Mouse (Mus musculus): ENCODE data around the gene Aspdh. TPM values are rescaled to one million over a fixed set of nuclear protein-coding genes. Genes with fewer than 3 reads are reported as not detected.

Aspdh gene
- polyA plus RNA-seq, 1 experiment = not detected

DNA sequence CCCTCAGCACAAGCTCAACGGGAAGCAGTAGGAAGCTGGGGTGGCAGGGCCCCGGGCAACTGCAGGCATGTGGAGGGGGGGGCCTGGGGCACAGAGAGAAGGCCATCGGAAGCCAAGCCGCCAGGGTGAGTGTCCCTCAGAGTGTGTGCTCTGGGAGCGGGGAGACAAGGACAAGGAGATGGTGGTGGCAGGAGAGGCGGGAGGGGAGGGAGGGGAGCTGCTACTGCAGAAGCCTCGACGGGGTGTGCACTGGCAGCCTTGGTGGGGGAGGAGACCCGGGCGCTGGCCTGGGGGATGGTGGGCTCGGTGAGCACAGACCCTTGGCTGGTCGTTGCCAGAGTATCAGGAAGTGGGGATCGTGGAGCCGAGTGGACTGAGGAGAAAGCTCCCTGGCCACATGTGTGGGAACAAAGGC is 22.8 kb upstream of the Aspdh start:
- no peak for TF ChIP-seq GATA1 (IDR thresholded peaks at IDR 0.05; ENCODE audit: low read length)

DNA sequence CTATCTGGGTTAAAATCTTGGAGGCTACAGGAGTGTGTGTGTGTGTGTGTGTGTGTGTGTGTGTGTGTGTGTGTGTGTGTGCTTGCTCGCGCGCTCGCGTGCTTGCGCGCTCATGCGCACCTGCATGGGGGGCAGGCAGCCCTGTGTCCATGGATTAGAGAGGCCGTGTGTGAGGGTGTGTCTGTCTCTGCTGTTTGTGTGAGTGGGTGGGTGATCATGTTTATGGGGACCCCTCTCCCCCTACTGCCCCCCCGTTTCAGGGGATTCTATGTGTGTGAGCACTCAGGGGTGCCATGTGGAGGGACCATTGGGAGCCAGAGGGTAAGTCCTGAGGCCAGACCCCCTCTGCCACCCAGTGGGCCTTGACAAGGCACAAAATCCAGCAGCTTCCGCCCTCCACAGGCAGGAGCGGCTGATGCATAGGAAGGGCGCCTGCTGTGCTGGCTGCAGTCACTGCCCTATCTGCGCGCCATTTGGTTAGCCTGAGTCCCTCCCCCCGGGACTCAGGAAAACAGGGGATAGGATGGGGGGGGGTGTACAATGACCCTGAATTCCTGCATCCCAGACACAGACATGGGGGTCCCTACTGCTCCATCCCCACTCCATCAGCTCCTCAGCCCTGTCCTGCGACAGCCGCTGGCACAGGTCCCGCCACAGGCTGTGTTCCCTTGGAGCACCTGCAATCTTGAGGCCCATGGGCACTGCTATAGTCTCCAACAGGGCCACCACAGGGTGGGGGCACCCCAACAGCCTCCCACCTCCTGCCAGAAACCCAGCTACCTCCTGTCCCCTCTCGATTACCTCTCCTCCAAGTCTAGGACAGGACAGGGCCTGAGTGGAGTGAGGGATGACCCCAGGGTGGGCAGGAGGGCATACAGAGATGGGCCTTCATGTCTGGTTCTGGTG is 21.7 kb upstream of the Aspdh start:
- no peak for TF ChIP-seq GATA1 (IDR thresholded peaks at IDR 0.05; ENCODE audit: low read length)

DNA sequence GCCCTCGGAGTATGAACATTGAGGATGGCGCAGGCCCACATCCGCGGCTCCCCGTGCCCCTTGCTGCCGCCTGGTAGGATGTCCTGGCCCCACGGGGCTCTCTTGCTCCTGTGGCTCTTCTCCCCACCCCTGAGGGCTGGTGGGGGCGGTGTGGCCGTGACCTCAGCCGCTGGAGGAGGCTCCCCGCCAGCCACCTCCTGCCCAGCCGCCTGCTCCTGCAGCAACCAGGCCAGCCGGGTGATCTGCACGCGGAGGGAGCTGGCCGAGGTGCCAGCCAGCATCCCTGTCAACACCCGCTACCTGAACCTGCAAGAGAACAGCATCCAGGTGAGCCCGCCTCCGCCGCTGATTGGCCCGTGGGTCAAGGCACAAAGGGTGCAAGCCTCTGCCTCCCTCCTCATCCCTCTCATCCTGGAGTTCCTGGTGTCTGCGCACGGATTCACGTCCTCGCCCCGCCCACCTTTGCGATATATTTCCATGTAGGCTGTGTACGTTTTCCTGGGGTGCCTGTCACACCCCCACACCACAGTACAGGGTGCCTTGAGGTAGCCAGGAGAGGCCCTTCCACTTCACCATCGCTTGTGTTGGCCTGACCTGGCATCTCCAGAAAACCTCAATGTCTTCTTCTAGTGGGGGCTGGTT is 20.2 kb upstream of the Aspdh start:
- TF ChIP-seq GATA1 (IDR thresholded peaks at IDR 0.05; ENCODE audit: low read length) = no peak

DNA sequence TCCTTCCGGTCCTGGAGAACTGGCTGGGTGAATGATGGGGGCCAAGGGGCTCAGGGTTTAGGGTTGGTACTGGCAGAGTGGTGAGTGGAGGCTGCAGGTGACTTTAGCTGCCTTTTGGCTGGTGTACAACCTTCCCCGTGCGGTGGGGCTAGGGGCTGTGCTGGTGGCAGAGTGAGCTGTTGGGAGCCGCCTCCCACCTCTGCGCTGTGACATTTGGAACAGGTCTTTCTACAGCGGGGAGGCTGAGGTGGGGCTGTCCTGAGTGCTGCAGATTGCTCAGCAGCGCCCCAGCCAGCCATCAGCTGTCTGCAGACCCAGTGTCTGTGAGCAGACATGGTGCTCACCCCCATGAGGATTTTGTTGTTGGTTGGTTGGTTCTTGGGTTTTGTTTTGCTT is 19.7 kb upstream of the Aspdh start:
- no peak for TF ChIP-seq GATA1 (IDR thresholded peaks at IDR 0.05; ENCODE audit: low read length)

DNA sequence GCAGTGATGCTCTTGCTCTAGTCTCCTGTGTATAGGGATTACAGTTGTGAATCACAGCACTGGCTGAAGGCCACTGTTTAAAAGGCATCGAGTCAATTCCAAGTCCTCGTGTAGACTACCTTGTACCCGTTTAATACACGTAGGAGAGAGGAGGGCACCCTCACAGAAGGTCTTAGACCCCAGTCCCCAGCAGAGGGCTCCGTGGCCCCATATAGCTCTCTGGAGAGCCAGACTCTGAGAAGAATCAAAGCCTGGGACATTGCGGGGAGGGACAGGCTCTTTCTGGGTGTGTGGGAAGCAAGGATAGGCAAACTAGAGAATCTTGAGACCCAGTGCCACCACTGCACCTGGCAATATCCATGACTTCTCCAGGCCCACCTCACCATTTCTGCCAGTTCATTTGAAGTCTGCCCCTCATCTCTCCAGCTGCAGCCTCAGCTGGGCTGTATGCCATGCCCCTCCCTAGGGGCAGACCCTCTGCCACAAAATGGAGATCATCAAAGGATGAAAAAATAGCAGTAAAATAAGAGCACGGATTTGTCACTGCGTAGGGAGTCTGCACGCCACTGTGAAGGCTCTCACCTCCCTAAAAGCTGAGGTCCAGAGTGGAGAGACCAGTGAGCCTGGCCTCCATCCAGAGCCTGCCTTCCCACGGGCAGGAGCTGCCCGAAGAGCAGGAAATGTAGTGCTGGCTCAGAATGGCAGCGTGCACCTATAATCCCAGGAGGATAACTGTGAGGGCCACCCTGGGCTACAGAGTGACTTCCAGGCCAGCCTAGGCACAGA is 18.9 kb upstream of the Aspdh start:
- no peak for TF ChIP-seq GATA1 (IDR thresholded peaks at IDR 0.05; ENCODE audit: low read length)

DNA sequence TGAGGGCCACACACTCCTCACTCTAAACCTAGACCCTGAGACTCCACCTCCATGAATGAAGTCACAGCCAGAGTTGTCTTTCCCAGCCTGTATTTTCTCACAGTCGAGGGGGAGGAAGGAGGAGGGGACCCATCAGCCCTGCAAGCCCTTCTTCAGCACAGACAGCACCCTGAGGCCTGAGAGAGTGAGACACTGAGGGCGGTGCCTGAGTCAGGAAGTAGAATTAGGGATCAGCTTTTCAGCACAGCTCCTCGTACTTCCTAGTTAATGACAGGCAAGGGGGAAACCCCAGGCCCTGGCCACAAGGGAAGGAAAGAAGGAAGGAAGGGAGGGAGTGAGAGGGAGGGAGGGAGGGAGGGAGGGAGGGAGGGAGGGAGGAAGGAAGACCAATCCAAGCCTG is 11.9 kb upstream of the Aspdh start:
- TF ChIP-seq GATA1 (IDR thresholded peaks at IDR 0.05; ENCODE audit: low read length) = no peak

DNA sequence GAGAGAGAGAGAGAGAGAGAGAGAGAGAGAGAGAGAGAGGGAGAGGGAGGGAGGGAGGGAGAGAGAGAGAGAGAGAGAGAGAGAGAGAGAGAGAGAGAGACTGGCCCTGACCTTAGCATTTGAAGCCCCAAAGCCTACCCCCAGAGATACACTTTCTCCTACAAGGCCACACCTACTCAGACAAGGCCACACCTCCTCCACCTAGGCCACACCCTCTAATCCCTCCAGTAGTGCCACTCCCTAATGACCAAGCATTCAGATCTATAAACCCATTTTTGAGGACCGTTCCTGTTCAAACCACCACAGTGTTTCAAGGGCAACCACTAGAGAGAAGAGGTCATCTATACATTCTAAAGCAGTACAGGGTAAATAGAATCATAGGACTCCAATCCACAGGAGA is 8.9 kb upstream of the Aspdh start:
- no peak for TF ChIP-seq GATA1 (IDR thresholded peaks at IDR 0.05; ENCODE audit: low read length)

DNA sequence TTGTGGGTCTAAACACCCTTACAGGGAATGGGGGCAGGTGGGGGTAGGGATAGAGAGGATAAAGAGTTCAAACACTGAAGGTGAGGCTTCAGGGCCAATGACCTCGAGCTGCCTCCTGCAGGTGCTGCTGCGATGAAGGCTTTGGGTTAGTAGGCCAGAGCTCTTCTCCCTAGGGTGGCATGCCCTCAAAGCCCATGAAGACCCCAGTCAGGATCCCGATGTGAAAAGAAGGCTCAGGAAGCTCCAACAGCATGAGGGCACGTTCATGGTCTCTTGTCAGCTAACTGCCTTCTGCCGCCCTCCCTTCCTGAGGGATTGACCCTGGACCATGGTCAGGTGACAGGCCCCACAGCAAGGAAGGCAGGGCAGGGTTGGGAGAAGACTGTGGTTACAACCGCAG is 5.1 kb upstream of the Aspdh start:
- no peak for TF ChIP-seq GATA1 (IDR thresholded peaks at IDR 0.05; ENCODE audit: low read length)

DNA sequence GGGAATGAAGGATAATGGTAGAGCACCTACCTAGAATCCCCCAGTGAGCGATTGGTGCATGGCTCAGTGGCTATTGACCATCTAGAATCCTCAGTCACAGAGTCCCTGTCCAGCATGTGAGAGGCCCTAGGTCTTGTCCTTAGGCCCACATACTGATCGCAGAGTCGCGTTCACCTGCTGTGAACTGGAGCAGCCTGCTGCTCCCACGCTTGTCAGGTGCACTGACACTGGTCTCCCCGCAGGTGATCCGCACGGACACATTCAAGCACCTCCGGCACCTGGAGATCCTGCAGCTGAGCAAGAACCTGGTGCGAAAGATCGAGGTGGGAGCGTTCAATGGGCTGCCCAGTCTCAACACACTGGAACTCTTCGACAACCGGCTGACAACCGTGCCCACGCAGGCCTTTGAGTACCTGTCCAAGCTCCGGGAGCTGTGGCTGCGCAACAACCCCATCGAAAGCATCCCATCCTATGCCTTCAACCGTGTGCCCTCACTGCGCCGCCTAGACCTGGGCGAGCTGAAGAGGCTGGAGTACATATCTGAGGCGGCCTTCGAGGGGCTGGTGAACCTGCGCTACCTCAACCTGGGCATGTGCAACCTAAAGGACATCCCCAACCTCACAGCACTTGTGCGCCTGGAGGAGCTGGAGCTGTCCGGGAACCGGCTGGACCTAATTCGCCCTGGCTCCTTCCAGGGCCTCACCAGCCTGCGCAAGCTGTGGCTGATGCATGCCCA is 4.3 kb upstream of the Aspdh start:
- TF ChIP-seq GATA1 (IDR thresholded peaks at IDR 0.05; ENCODE audit: low read length) = no peak

DNA sequence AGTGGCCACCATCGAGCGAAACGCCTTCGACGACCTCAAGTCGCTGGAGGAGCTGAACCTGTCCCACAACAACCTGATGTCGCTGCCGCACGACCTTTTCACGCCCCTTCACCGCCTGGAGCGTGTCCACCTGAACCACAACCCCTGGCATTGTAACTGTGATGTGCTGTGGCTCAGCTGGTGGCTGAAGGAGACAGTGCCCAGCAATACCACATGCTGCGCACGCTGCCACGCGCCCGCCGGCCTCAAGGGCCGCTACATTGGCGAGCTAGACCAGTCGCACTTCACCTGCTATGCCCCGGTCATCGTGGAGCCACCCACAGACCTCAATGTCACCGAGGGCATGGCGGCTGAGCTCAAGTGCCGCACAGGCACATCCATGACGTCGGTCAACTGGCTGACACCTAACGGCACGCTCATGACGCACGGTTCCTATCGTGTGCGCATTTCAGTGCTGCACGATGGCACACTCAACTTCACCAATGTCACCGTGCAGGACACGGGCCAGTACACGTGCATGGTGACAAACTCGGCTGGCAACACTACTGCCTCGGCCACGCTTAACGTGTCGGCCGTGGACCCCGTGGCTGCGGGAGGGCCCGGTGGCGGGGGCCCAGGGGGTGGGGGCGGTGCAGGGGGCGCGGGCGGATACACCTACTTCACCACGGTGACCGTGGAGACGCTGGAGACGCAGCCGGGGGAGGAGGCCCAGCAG is 3.5 kb upstream of the Aspdh start:
- no peak for TF ChIP-seq GATA1 (IDR thresholded peaks at IDR 0.05; ENCODE audit: low read length)

DNA sequence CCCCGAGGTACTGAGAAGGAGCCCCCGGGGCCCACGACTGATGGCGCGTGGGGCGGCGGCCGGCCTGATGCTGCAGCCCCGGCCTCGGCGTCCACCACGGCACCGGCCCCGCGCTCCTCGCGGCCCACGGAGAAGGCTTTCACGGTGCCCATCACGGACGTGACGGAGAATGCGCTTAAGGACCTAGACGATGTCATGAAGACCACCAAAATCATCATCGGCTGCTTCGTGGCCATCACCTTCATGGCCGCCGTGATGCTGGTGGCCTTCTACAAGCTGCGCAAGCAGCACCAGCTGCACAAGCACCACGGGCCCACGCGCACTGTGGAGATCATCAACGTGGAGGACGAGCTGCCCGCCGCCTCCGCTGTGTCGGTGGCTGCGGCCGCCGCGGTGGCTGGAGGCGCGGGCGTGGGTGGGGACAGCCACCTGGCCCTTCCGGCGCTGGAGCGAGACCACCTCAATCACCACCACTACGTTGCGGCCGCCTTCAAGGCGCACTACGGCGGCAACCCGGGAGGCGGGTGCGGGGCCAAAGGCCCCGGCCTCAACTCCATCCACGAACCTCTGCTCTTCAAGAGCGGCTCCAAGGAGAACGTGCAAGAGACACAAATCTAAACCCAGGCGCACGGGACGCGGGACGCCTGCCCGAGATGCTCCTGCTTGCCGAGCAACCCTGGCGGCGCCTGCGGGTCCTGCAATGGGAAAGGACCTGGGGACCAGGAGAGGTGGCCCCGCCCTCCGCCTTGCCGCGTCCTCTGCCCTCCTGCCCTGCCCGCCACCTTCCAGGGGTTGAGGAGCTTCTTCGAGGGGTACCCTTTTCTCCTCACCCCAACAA is 2.8 kb upstream of the Aspdh start:
- TF ChIP-seq GATA1 (IDR thresholded peaks at IDR 0.05; ENCODE audit: low read length) = no peak

DNA sequence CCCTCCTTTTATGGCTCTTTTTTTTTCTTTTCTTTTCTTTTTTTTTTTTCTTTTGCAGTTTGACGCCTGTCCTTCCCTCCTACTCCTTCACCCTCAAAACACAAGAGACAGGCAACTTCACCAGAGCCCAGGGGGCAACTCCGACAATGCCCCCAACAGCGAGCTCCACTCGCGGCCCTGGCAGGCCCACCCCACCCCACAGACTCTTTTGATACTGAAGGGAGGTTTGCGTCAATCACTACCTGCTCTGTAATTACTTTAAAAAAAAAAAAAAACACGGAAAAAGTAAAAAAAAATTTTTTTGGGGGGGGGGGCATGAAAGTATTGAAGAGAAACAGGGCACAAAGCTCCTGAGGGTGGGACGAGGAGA is 2.1 kb upstream of the Aspdh start:
- TF ChIP-seq GATA1 (IDR thresholded peaks at IDR 0.05; ENCODE audit: low read length) = no peak

DNA sequence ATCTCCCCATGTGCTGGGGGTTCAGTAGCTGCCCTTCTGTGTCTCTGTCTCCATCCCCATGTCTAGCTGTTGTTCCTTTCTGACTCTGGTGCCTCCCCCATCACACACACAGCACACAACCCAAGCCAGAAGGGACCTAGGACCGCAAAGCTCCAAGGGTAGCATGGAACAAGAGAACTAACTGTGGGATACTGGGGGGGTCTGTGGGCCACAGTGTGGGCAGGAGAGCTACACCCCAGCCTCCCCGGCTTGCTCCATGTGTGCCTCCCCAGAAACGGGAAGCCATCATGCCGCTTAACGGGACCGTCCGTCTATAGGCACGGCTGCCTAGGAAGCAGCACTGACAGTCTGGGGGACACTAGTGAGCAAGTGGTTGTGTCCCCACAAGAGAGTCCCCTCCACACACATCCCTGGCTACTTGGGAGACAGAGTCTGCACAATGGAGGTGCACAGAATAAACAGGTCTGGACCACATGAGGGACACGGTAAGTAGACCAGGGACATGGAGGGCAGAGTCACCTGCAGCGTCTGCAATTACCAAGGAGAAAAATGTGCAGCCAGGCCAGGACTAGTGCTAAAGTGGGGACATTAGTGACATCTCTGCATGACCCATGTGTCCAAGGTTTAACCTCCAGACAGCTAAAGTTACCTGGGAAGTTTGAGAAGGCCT is 1.5 kb upstream of the Aspdh start:
- no peak for TF ChIP-seq GATA1 (IDR thresholded peaks at IDR 0.05; ENCODE audit: low read length)

Measured in G1E-ER4 (cell line).